Mouse (Mus musculus) megakaryocyte, embryonic 14.5 days (primary cell): ENCODE measurements at regions not wholly inside any gene's neighbourhood (a gene's known extent, or its start where the extent isn't known, plus 50 kb on each side); places are given as distances from the start of the nearest gene placed in this dataset.

Source experiments
- H3K27me3 ChIP-seq: replicated peaks from 2 replicates; pipeline ENCODE3; 2012; ENCODE audit warnings: inconsistent platforms
- H3K36me3 ChIP-seq: replicated peaks from 2 replicates; pipeline ENCODE3; 2012; ENCODE audit warnings: low read length, inconsistent platforms, mixed read lengths
- H3K4me1 ChIP-seq: 2 replicates; pipeline ENCODE4 v1.6.1; 2012; ENCODE audit warnings: inconsistent platforms
- H3K4me3 ChIP-seq: replicated peaks from 2 replicates; pipeline ENCODE3; 2012; ENCODE audit warnings: moderate library complexity, mild to moderate bottlenecking, inconsistent platforms
- H3K9me3 ChIP-seq: 2 replicates; pipeline ENCODE4 v1.6.1; 2012; ENCODE audit warnings: inconsistent platforms
- FLI1 ChIP-seq: IDR thresholded peaks from 2 replicates; pipeline ENCODE4 v1.6.1; 2012; ENCODE audit warnings: low read length, inconsistent platforms, mixed read lengths
- GATA1 ChIP-seq: IDR thresholded peaks from 3 replicates; pipeline ENCODE4 v1.6.1; 2012; ENCODE audit warnings: mixed read lengths, low read length, inconsistent platforms, borderline replicate concordance

DNA sequence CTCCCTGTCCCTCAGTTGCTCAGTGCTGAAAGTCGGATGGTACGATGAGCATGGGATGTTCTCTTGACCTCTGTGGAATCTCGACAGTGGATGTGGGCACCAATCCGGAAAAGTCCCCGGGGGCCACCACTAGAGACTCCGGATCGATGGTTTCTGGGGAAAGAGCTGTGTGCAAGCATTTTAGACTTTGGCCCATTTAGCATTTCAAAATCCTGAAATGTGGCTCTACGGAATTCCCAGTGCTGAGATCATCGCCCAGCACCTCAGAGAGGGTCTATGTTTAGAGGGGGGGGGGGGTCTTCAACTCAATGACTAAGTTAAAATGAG is 68.6 kb downstream of the Tomm20 start:
- TF ChIP-seq GATA1: no peak
- no peak for TF ChIP-seq FLI1
- peaks cover 6% of the 10 kb centered on the region; the same call in 1 of the 2 replicates for H3K9me3 ChIP-seq
- H3K36me3 ChIP-seq: peaks cover 4% of the 10 kb centered on the region
- H3K4me1 ChIP-seq: peaks cover 83% of the 10 kb centered on the region
- no peak overlapping the region for H3K4me3 ChIP-seq
- H3K27me3 ChIP-seq: no peaks in the 10 kb centered on the region

DNA sequence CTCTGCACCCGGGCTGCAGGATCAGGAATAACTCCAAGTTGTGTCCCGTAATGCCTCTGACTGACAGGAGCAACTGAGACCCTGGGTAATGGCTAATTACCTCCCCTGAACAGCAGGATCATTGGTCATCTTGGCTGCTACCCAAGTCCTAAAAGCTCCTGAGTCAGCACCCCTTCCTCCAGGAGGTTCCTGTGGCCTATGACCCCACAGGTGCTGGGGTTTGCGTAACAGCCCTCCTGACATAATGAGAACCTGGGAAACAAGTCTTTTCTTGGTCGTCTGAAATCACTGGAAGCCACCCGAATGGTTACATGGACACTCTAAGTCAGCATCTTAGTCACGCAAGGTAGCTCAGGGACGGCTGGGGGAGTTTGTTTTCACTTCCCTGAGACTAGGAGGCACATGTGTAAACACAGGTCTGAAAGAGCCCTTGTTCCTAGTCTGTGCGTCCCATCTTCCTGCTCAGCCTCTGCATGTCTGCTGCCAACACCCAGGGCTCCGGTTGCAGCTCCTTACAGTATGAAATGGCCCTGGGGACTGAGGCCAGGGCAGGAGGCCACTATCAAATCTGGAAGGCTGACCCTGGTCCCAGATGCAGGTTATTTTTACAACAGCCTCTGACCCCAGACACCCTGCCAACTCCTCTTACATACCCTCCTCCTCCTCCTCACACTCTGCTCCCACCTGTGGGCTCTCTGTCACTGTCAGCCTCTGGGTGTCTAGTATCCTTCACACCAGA is 69.2 kb downstream of the Tomm20 start:
- H3K27me3 ChIP-seq: no peaks in the 10 kb centered on the region
- TF ChIP-seq FLI1 (no peak), GATA1 (no peak)

DNA sequence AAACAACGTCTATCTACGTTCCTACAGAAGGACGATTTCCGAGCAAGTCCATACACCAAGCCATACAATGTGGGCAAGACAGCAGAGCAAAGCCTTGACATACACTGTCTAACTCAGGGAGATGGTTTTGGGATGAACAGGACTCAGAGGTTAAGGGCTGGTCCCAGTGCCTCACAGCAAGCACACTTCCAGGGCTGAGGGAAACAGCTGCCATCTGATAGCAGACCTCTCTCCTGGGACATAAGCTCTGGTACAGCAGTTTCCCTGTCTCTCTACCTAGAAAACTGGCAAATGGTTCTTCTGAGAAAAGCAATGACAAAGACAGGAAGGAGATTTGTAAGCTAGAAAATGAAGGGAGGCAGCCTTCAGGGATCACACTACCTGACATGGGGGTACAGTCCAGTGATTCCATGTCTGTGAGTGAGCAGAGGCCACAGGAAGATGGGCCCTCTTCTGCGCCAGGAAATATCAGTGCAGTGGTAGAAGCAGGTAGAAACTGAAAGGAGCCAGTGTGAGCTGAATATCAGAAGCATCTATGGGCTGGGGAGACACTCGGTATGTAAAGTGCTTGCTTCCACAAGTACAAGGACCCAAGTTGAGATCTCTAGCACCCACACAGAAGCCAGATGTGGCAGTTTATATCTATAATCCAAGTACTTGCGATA is 70.0 kb downstream of the Tomm20 start:
- Histone ChIP-seq H3K27me3 (no peaks in the 10 kb centered on the region), H3K4me3 (no peak overlapping the region), H3K4me1 (peaks cover 79% of the 10 kb centered on the region), H3K36me3 (peaks cover 4% of the 10 kb centered on the region), H3K9me3 (peaks cover 6% of the 10 kb centered on the region; the same call in 1 of the 2 replicates)
- TF ChIP-seq FLI1: no peak
- peak; percentile 12; the same call in 1 of the 3 replicates for TF ChIP-seq GATA1

More for the DNA sequence above, 69.2 kb downstream of the Tomm20 start:
- Histone ChIP-seq H3K36me3 (peaks cover 4% of the 10 kb centered on the region), H3K4me3 (no peak overlapping the region), H3K4me1 (peaks cover 82% of the 10 kb centered on the region), H3K9me3 (peaks cover 6% of the 10 kb centered on the region; the same call in 1 of the 2 replicates)

DNA sequence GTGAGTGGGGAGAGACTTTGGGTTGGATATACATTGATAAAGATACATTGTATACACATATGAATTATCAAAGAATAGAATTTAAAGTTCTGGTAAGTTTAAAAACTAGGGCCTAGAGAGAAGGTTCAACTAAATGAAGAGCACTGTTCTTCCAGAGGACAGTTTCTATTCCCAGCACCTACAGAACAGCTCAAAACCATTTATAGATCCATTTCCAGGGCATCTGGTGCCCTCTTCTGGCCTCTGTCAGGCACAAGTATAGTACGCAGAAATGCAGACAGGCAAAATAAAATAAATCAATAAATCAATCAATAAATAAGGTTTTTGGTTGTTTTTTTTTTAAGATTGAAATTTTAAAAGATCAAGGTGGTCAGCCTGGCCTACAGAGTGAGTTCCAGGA is 70.8 kb downstream of the Tomm20 start:
- peaks cover 4% of the 10 kb centered on the region for H3K36me3 ChIP-seq
- peaks cover 82% of the 10 kb centered on the region for H3K4me1 ChIP-seq
- TF ChIP-seq FLI1: no peak
- no peak for TF ChIP-seq GATA1
- H3K27me3 ChIP-seq: no peaks in the 10 kb centered on the region
- peaks cover 6% of the 10 kb centered on the region; the same call in 1 of the 2 replicates for H3K9me3 ChIP-seq
- no peak overlapping the region for H3K4me3 ChIP-seq

DNA sequence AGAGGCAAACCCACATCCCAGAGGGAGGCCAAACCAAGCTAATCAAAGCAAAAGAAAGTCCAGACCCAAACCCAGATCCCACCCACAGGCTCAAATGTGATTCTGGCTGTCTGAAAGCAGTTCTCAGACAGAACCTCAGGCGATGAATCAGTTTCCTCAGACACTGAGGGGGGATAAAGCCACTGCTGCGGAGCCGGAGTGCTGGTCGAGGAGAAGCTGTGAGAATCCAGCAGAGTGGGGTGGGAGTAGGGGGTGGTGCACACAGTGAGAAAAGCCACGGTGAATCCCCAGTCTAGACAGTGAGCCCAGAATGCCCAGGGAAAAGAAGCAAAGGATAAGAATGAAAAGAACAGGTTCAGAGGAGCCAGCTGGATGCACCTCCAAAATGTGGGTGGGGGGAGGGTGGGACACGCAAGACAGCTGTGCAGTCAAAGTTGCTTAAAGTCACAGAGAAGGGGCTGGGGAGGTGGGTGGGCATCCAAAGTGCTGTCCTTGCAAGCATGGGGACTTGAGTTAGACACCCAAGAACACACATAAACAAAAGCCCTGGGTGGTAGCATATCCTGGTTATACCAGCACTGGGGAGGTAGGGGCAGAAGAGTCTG is 71.4 kb downstream of the Tomm20 start:
- peaks cover 82% of the 10 kb centered on the region for H3K4me1 ChIP-seq
- TF ChIP-seq FLI1 (no peak), GATA1 (no peak)

DNA sequence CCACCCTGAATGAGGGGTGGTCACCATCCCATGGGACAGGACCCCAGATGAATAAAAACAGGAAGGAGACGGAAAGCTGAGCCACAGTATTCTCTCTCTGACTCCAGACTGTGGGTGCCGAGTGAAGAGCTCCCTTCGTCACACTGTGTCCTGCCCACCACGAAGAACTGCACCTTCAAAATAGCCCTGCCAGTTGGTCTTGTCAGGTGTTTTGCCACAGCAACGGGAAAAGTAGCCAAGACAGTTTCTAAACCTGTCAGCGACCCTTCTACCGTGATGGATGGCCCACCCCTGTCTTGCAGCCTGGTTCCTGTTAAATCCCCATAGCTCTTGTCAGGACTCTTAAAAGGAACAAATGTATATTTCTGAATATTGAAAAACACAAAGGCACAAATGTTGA is 72.3 kb downstream of the Tomm20 start:
- TF ChIP-seq FLI1 (no peak), GATA1 (no peak)

More for the DNA sequence above, 71.4 kb downstream of the Tomm20 start:
- H3K4me3 ChIP-seq: no peak overlapping the region
- H3K27me3 ChIP-seq: no peaks in the 10 kb centered on the region
- peaks cover 4% of the 10 kb centered on the region for H3K36me3 ChIP-seq
- peaks cover 6% of the 10 kb centered on the region; the same call in 1 of the 2 replicates for H3K9me3 ChIP-seq

DNA sequence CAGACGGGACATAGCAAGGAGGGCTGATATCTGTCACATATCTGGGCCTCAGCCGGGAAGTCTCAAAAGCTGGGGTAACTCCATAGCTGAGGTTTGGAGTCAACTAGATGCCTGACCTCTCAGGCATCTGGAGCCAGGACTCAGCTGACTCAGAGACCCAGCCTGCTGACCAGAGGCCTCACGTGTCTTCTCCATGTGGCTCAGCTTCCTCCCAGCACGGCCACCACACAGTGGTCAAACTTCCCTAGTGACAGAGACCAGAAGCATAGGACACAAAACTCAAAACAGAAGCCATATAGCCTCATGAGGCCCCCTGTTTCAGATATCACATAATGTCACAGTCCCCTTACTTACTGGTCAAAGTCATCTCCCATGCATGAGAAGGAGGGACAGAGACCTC is 73.1 kb downstream of the Tomm20 start:
- Histone ChIP-seq H3K9me3 (peaks cover 6% of the 10 kb centered on the region; the same call in 1 of the 2 replicates), H3K4me3 (no peak overlapping the region), H3K27me3 (no peaks in the 10 kb centered on the region), H3K36me3 (peaks cover 4% of the 10 kb centered on the region), H3K4me1 (peaks cover 82% of the 10 kb centered on the region)
- TF ChIP-seq GATA1 (no peak), FLI1 (no peak)

More for the DNA sequence above, 72.3 kb downstream of the Tomm20 start:
- H3K9me3 ChIP-seq: peaks cover 6% of the 10 kb centered on the region; the same call in 1 of the 2 replicates
- H3K36me3 ChIP-seq: peaks cover 4% of the 10 kb centered on the region
- H3K4me3 ChIP-seq: no peak overlapping the region
- H3K4me1 ChIP-seq: peaks cover 81% of the 10 kb centered on the region
- H3K27me3 ChIP-seq: no peaks in the 10 kb centered on the region

DNA sequence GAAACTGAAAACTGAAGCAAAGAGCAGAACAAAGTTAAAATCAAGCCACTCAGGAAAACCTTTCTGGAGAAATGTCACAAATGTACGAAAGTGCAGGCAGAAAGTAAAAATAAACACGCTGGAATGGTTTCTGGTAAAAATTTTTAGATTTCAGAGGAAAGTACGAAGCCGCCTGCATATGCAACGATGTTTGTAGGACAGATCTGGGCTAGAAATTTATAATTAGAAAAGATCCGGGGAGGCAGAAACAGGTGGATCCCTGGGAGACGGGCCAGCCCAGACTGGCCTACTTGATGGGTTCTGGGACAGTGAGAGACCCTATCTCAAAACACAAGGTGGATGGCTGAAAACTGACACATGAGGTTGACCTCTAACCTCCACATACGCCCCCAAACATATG is 73.5 kb downstream of the Tomm20 start:
- Histone ChIP-seq H3K9me3 (peaks cover 6% of the 10 kb centered on the region; the same call in 1 of the 2 replicates), H3K36me3 (peaks cover 4% of the 10 kb centered on the region), H3K4me1 (peaks cover 86% of the 10 kb centered on the region), H3K4me3 (no peak overlapping the region), H3K27me3 (no peaks in the 10 kb centered on the region)
- TF ChIP-seq GATA1: no peak
- no peak for TF ChIP-seq FLI1

DNA sequence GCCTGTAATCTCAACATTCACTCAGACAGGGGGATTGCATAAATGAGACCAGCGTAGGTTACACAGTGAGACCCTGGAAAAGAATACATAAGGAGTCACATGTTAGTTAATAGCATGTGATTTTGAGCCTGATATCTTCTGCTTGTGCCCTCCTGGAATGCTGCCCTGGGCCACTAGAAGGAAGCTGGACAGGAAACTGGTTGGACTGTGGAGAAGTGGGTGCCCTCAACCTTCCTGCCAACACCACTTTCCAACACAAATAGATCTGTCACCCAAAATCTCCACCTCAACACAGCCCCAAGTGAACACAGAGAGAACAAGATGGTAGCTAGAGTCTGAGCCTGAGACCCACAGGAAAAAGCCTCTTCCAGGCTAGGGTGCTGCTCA is 76.2 kb downstream of the Tomm20 start:
- H3K9me3 ChIP-seq: peaks cover 4% of the 10 kb centered on the region; the same call in 1 of the 2 replicates
- TF ChIP-seq FLI1 (no peak), GATA1 (no peak)
- H3K4me3 ChIP-seq: no peak overlapping the region
- peaks cover 87% of the 10 kb centered on the region for H3K4me1 ChIP-seq
- peaks cover 4% of the 10 kb centered on the region for H3K36me3 ChIP-seq
- peaks cover 2% of the 10 kb centered on the region for H3K27me3 ChIP-seq
